Mouse (Mus musculus): ENCODE results near the gene Gpd1l. TPM values are rescaled to one million over a fixed set of nuclear protein-coding genes. Genes with fewer than 3 reads are reported as not detected.
A peak's percentile ranks its signal among the peaks of the same experiment; 100 is the strongest.

Gene Gpd1l
- polyA plus RNA-seq, 1 experiment from 2014 or later = 13.5 TPM

DNA sequence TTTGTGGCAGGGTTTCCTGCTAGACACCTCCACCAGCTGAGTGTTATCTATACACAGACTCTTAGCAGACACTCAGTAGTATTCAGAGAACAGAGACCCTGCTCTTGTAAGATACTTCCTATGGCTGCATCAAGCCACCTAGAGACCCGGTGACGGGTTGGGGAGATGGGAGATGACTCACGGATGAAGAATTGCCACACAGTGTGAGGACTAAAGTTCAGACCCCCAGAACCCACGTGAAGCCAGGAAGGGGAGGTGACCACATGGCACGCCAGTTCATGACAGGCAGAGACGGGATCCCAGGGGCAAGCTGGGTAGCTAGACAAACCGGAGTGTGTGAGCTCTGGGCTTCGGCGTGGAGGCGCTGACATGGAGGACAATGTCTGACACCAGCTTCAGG lies 8.7 kb downstream of the Gpd1l start:
- Histone ChIP-seq H3K27me3 (replicated peaks) (no peaks in the 10 kb centered on the region), H3K9me3 (no peaks in the 10 kb centered on the region), H3K4me1 (peaks cover 37% of the 10 kb centered on the region), H3K9ac (peak overlapping the region; percentile 5; the same call in 1 of the 2 replicates), H3K36me3 (no peaks in the 10 kb centered on the region), H3K4me2 (0 out of 2 replicates have a peak overlapping the region, but pooled peaks have one; percentile 1), H3K27ac (replicated peaks) (no peak overlapping the region), H3K4me3 (no peak overlapping the region)
- ATAC-seq (ENCODE audit: extremely low read depth, insufficient number of reproducible peaks, low FRiP score, low TSS enrichment) = no peak
- WGBS = 42% methylated on average over 10 of the region's 10 CpGs

DNA sequence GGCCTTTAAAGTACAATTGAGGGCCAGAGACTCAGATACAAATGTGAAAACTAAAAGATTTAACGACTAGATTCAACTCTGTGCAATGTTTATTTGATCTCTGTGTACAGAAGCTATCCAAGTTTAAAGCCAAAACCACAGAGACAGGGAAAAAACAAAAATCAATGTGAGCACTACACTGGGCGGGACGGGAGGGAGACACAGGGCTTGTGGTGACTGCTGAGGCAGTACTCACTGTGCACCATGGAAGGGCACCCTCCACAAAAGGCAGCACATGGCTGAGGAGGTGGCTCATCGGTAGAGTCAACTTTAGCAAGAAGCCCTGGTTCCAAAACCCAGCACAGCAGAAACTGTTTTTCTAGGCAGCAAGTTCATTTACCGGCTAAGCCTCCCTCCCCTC lies 9.3 kb downstream of the Gpd1l start:
- no peaks in the 10 kb centered on the region; the same call in 1 of the 2 replicates for H3K36me3 ChIP-seq
- H3K9ac ChIP-seq = peak overlapping the region; percentile 5; the same call in 1 of the 2 replicates
- H3K4me3 ChIP-seq = no peak overlapping the region
- peaks cover 37% of the 10 kb centered on the region for H3K4me1 ChIP-seq
- 57% methylated on average over 5 of the region's 5 CpGs for WGBS
- no peaks in the 10 kb centered on the region for H3K27me3 ChIP-seq (replicated peaks)
- no peaks in the 10 kb centered on the region for H3K9me3 ChIP-seq
- 0 out of 2 replicates have a peak overlapping the region, but pooled peaks have one; percentile 1 for H3K4me2 ChIP-seq
- no peak overlapping the region for H3K27ac ChIP-seq (replicated peaks)
- ATAC-seq (ENCODE audit: extremely low read depth, insufficient number of reproducible peaks, low FRiP score, low TSS enrichment) = no peak

DNA sequence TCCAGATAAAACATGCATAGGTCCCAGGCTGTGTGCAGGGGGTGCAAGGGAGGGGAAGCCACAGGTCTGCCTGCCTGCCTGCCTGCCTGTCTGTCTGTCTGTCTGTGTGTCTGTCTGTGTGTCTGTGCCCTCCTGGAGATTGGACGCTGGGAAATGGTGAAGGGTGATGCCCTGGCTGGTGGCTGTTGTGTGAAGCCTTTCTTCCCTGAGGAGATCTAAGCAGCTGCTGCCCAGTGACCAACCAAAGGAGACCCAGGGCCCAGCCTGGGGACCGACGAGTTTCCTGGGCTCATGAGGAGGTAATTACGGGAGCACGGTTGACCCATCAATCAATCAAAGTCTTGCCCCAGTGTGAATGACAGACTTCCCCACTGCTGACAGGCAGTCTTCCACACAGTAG lies 11.6 kb downstream of the Gpd1l start:
- H3K9ac ChIP-seq = no peak overlapping the region
- no peaks in the 10 kb centered on the region for H3K27me3 ChIP-seq (replicated peaks)
- H3K4me2 ChIP-seq = no peak overlapping the region
- WGBS = 72% methylated on average over 5 of the region's 5 CpGs
- peaks cover 37% of the 10 kb centered on the region for H3K4me1 ChIP-seq
- H3K9me3 ChIP-seq = no peaks in the 10 kb centered on the region
- peaks cover 9% of the 10 kb centered on the region for H3K36me3 ChIP-seq
- no peak overlapping the region for H3K27ac ChIP-seq (replicated peaks)
- ATAC-seq (ENCODE audit: extremely low read depth, insufficient number of reproducible peaks, low FRiP score, low TSS enrichment) = no peak
- H3K4me3 ChIP-seq = no peak overlapping the region

DNA sequence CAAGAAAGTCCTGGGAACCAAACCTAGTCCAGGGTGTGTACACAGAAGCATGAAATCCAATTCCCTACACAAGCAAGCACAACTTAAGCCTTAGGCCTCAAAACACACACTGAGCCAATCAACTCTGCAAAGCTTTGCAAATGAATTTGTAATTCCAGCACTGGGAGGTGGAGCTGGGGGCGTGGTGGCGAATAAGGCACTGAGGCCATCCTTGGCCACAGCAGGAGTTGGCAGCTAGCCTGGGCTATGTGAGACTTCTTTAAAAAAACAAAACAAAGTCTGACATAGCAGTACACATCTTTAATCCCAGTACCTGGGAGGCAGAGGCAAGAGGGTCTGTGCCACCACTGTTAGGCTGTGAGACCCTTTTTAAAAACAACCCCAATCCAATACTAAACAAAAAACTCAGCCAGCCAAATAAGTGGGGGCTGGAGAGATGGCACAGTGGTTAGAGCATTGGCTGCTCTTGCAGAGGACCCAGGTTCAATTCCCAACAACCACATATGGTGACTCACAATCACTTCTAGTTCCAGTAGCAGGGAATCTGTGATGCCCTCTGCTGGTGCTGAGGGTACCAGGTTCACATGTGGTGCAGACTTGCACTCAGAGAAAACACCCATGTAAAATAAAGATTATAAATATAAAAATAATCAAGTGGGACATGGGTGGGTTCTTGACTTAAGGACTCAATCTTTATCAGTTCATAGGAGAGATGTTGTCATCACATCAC lies 12.3 kb downstream of the Gpd1l start:
- H3K27me3 ChIP-seq (replicated peaks) = no peaks in the 10 kb centered on the region
- no peak for ATAC-seq (ENCODE audit: extremely low read depth, insufficient number of reproducible peaks, low FRiP score, low TSS enrichment)
- H3K4me3 ChIP-seq = no peak overlapping the region
- peaks cover 16% of the 10 kb centered on the region for H3K36me3 ChIP-seq
- H3K27ac ChIP-seq (replicated peaks) = peak overlapping the region; percentile 48; the same call in 1 of the 2 replicates
- H3K4me1 ChIP-seq = peaks cover 37% of the 10 kb centered on the region
- 93% methylated on average over 2 of the region's 2 CpGs for WGBS
- H3K9me3 ChIP-seq = no peaks in the 10 kb centered on the region
- peak overlapping the region; percentile 7; the same call in 1 of the 2 replicates for H3K9ac ChIP-seq
- no peak overlapping the region for H3K4me2 ChIP-seq

DNA sequence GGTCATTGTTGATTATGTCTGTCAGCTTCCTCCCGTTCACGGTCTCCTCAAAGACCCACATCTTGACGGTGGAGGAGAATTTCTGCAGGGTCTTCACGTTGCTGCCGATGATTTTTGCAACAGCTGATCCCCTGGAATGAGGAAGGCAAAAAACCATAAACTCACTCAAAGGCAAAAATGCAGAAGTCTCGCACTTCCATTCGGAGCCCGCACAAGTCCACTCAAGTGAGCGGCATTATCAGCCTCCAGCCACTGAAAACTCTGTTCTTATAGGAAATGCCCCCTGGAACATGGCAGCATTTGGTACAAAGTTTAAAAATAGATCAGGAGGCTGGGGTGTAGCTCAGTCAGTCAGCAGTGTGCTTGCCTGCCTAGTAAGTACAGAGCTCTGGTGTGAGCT lies 13.2 kb downstream of the Gpd1l start:
- H3K27me3 ChIP-seq (replicated peaks) = no peaks in the 10 kb centered on the region
- no peak for ATAC-seq (ENCODE audit: extremely low read depth, insufficient number of reproducible peaks, low FRiP score, low TSS enrichment)
- peak overlapping the region; percentile 7; the same call in 1 of the 2 replicates for H3K9ac ChIP-seq
- peaks cover 23% of the 10 kb centered on the region for H3K36me3 ChIP-seq
- H3K9me3 ChIP-seq = no peaks in the 10 kb centered on the region
- H3K4me1 ChIP-seq = peaks cover 37% of the 10 kb centered on the region
- no peak overlapping the region for H3K4me3 ChIP-seq
- 61% methylated on average over 9 of the region's 9 CpGs for WGBS
- no peak overlapping the region for H3K4me2 ChIP-seq
- peak overlapping the region; percentile 48 for H3K27ac ChIP-seq (replicated peaks)

DNA sequence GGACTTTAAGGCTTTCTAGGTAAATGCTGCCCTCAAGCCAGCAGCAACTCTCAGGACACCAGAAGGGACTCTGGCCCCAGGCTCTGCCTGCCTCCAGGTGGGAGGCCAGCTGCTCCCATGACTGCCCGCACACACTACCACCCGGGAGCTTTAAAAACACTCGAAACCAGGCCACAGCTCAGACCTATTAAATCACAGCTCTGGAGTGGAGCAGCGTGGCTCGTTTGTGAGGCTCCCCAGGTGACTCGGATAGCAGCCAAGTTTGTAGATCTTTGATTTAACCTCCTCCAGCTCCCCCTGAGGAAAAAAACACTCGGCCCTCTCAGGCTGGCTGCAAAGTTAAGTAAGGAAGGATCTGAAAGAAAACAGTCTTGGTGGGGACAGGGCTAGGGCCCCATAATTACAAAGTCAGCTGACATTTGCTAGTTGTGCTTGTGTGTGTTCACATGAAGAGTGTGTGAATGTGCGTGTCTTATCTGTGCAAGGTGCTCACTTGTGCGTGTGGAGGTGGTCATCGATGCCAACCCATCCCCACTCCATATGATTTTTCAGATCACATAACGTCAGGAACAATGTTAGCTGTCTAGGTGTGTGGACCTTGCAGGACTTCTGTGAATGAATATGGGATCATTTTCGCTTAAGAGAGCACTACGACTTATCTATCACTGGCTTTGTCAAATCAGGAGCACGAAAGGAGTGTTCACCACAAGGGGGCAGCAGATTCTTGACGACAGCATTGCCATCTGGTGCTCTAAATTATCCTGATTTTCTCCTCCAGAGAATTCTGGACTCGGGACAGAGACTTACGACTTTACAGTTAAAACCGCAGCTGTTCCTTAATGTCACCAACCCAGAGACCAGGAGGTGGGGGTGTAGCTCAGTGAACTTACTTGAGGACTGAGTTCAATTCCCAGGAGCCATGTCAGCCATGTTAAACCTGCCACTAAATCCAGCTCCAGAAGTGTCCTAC lies 20.8 kb downstream of the Gpd1l start:
- WGBS = 51% methylated on average over 18 of the region's 18 CpGs
- no peak overlapping the region for H3K4me3 ChIP-seq
- no peaks in the 10 kb centered on the region for H3K27me3 ChIP-seq (replicated peaks)
- H3K9ac ChIP-seq = no peak overlapping the region
- no peak overlapping the region for H3K4me2 ChIP-seq
- peaks cover 47% of the 10 kb centered on the region for H3K36me3 ChIP-seq
- H3K27ac ChIP-seq (replicated peaks) = 0 out of 2 replicates have a peak overlapping the region, but pooled peaks have one; percentile 24
- no peak for ATAC-seq (ENCODE audit: extremely low read depth, insufficient number of reproducible peaks, low FRiP score, low TSS enrichment)
- peaks cover 23% of the 10 kb centered on the region for H3K4me1 ChIP-seq
- no peaks in the 10 kb centered on the region for H3K9me3 ChIP-seq

DNA sequence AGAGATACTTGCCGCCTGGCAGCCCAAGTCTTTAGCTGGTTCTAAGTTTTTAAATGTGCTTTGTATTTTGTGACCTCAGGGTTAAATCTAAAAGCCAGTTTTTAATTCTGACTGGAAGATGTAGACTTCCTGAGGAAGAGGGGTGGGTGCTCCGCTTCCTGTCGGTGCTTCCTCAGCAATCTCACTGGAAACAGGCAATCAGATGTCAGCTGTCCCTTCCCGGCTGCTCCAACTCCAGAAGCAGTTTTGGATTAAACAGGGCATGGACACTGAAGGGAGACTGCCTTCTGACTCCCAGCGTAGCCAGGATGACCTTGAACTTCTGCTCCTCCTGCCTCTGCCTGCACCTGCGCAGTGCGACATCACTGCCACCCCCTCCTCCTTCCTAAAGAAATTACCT lies 26.3 kb downstream of the Gpd1l start:
- Histone ChIP-seq H3K9me3 (no peaks in the 10 kb centered on the region), H3K4me3 (no peak overlapping the region), H3K27ac (replicated peaks) (peak overlapping the region; percentile 50; the same call in 1 of the 2 replicates), H3K9ac (no peak overlapping the region), H3K4me1 (peaks cover 14% of the 10 kb centered on the region), H3K36me3 (peaks cover 40% of the 10 kb centered on the region), H3K27me3 (replicated peaks) (no peaks in the 10 kb centered on the region), H3K4me2 (no peak overlapping the region)
- 61% methylated on average over 7 of the region's 7 CpGs for WGBS
- no peak for ATAC-seq (ENCODE audit: extremely low read depth, insufficient number of reproducible peaks, low FRiP score, low TSS enrichment)

DNA sequence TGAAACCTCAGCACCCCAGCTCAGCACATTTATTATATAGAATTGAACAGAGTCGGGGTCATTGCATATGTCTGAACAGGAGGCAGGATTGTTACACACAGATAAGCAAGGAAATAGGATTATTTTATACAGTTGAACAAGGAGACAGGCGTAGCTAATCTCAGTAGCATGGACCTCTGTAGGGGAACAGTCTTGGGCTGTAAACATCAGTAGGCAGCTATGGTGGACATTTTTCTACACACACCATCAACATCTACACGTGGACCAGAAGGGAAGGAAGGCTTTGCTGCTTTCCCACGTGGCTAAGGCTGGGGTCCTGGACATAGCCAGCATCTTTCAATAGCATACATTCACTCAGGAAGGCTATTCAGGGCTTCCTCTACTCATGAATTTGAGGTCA lies 37.9 kb downstream of the Gpd1l start:
- Histone ChIP-seq H3K9ac (no peak overlapping the region), H3K4me1 (no peaks in the 10 kb centered on the region), H3K4me3 (no peak overlapping the region), H3K27ac (replicated peaks) (no peak overlapping the region), H3K27me3 (replicated peaks) (no peaks in the 10 kb centered on the region), H3K4me2 (no peak overlapping the region), H3K9me3 (peaks cover 4% of the 10 kb centered on the region; the same call in 1 of the 2 replicates), H3K36me3 (no peaks in the 10 kb centered on the region)
- 73% methylated on average over 4 of the region's 4 CpGs for whole genome bisulfite sequencing
- ATAC-seq (ENCODE audit: extremely low read depth, insufficient number of reproducible peaks, low FRiP score, low TSS enrichment) = no peak

DNA sequence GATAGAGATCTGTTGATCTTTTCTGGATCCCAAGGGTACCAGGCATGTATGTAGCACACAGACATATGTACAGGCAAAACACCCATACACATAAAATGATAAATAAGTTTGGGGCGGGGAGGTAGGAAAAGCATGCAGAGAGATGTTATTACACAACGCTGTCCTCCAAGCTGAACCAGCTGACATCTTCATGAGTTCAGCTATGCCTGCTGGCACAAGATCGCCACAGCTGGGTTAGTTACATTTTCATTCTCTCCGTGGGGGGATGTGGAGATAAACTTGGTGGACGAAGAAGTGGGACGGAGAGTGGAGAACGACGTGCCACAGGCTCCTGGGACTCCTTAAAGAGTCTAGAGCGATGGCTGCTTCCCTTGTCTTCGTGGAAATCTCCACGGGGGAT lies 40.8 kb downstream of the Gpd1l start:
- WGBS = 72% methylated on average over 11 of the region's 11 CpGs
- H3K4me1 ChIP-seq = no peaks in the 10 kb centered on the region
- no peak for ATAC-seq (ENCODE audit: extremely low read depth, insufficient number of reproducible peaks, low FRiP score, low TSS enrichment)
- H3K36me3 ChIP-seq = no peaks in the 10 kb centered on the region
- no peak overlapping the region for H3K4me2 ChIP-seq
- H3K9me3 ChIP-seq = peaks cover 11% of the 10 kb centered on the region
- no peaks in the 10 kb centered on the region for H3K27me3 ChIP-seq (replicated peaks)
- H3K4me3 ChIP-seq = no peak overlapping the region
- H3K27ac ChIP-seq (replicated peaks) = no peak overlapping the region
- H3K9ac ChIP-seq = no peak overlapping the region

DNA sequence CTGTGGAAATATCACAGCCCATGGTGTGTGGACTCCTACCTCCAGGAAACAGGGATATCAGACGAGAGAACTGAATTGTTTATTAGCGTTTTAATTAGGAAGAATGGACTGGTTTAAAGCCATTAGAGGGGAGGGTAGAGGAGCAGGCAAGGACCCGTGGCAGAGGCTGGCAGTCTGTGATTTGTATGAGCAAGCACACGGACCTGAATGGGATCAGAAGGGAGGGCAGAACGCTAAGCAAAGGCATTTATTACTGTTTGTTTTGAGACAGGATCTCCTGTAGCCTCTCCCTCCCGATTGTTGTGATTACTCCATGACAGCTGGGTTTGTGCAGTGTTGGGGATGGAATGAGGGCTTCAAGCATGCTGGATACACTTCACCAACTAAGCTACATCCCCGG lies 43.4 kb downstream of the Gpd1l start:
- no peak overlapping the region for H3K4me2 ChIP-seq
- WGBS = 46% methylated on average over 7 of the region's 7 CpGs
- no peak overlapping the region for H3K9ac ChIP-seq
- peaks cover 11% of the 10 kb centered on the region for H3K9me3 ChIP-seq
- H3K27me3 ChIP-seq (replicated peaks) = no peaks in the 10 kb centered on the region
- no peak overlapping the region for H3K4me3 ChIP-seq
- no peaks in the 10 kb centered on the region for H3K36me3 ChIP-seq
- no peak overlapping the region for H3K27ac ChIP-seq (replicated peaks)
- H3K4me1 ChIP-seq = no peaks in the 10 kb centered on the region
- no peak for ATAC-seq (ENCODE audit: extremely low read depth, insufficient number of reproducible peaks, low FRiP score, low TSS enrichment)

DNA sequence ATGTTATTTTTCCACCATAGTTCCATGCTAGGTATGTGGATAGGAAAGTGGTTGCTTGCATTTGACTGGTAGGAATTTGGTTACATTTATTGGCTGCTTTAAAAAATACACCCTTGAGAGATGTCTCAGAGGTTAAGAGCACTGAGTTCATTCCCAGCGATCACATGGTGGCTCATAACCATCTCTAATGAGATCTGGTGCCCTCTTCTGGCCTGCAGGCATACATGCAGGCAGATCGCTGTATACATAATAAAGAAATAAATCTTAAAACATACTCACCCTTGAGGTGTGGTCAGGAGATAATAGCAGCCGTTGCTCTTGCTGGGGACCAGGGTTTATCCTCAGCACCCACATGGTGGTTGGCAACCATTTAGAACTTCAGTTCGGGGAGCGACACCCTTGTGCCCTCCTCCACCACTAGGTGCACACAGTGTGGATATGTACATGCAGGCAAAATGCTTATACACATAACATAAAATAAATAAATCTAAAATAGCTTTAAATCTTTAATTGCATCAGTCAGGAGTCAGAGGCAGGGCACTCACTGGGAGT lies 44.9 kb downstream of the Gpd1l start:
- no peak overlapping the region for H3K4me2 ChIP-seq
- H3K27me3 ChIP-seq (replicated peaks) = no peaks in the 10 kb centered on the region
- peaks cover 7% of the 10 kb centered on the region; the same call in 1 of the 2 replicates for H3K9me3 ChIP-seq
- no peak overlapping the region for H3K27ac ChIP-seq (replicated peaks)
- no peak for ATAC-seq (ENCODE audit: extremely low read depth, insufficient number of reproducible peaks, low FRiP score, low TSS enrichment)
- H3K36me3 ChIP-seq = no peaks in the 10 kb centered on the region
- H3K4me3 ChIP-seq = no peak overlapping the region
- WGBS = 74% methylated on average over 5 of the region's 5 CpGs
- no peaks in the 10 kb centered on the region for H3K4me1 ChIP-seq
- no peak overlapping the region for H3K9ac ChIP-seq

All from heart, embryonic 13.5 days (tissue).